Mouse (Mus musculus) embryo, embryonic 11.5 days (tissue): Measurements from ENCODE around the gene Krt42.
"Not testable (repeated sequence)": the region's sequence is repeated elsewhere in the genome, so short reads cannot be mapped to it uniquely, and the experiment has no call there.

Experiments
- DNase-seq: peaks from one replicate; pipeline ENCODE4 v3.0.0-alpha.2; 2012; ENCODE audit warnings: low read depth, low spot score

Gene Krt42

GRCm38 (mm10) chr11:100269821-100270332 lies at the start of gene Krt42:
TSS of gene Krt42 (minus strand) at chr11:100269871.
- DNase-seq, result no peak

- DNase-seq, result no peak
Observed at GRCm38 (mm10) chr11:100318529-100319451, 49.1 kb upstream of the Krt42 start.

- DNase-seq, result no peak
Observed at GRCm38 (mm10) chr11:100317826-100318380, 48.2 kb upstream of the Krt42 start.

- DNase-seq, result no peak
Observed at GRCm38 (mm10) chr11:100315439-100315838, 45.8 kb upstream of the Krt42 start.

- no peak for DNase-seq
Observed at GRCm38 (mm10) chr11:100313424-100313823, 43.8 kb upstream of the Krt42 start.

- no peak for DNase-seq
Observed at GRCm38 (mm10) chr11:100312096-100312679, 42.5 kb upstream of the Krt42 start.

GRCm38 (mm10) chr11:100311656-100312055 lies 42.0 kb upstream of the Krt42 start:
- DNase-seq, result no peak

GRCm38 (mm10) chr11:100308672-100309071 lies 39.0 kb upstream of the Krt42 start:
- not testable (repeated sequence) for DNase-seq

- no peak for DNase-seq
Observed at GRCm38 (mm10) chr11:100307900-100308299, 38.2 kb upstream of the Krt42 start.

GRCm38 (mm10) chr11:100301292-100301691 lies 31.6 kb upstream of the Krt42 start:
- no peak for DNase-seq

GRCm38 (mm10) chr11:100300293-100300692 lies 30.6 kb upstream of the Krt42 start:
- DNase-seq, result peak; percentile 49

- DNase-seq, result peak; percentile 73
Observed at GRCm38 (mm10) chr11:100298274-100299036, 28.8 kb upstream of the Krt42 start.

- DNase-seq, result no peak
Observed at GRCm38 (mm10) chr11:100297801-100298200, 28.1 kb upstream of the Krt42 start.

GRCm38 (mm10) chr11:100295308-100295707 lies 25.6 kb upstream of the Krt42 start:
- peak; percentile 79 for DNase-seq

- no peak for DNase-seq
Observed at GRCm38 (mm10) chr11:100292884-100293283, 23.2 kb upstream of the Krt42 start.

GRCm38 (mm10) chr11:100290235-100290634 lies 20.6 kb upstream of the Krt42 start:
- no peak for DNase-seq

- DNase-seq, result no peak
Observed at GRCm38 (mm10) chr11:100288942-100289341, 19.3 kb upstream of the Krt42 start.

- no peak for DNase-seq
Observed at GRCm38 (mm10) chr11:100287024-100287423, 17.4 kb upstream of the Krt42 start.

- no peak for DNase-seq
Observed at GRCm38 (mm10) chr11:100284988-100285387, 15.3 kb upstream of the Krt42 start.

- DNase-seq, result peak; percentile 64
Observed at GRCm38 (mm10) chr11:100282549-100282948, 12.9 kb upstream of the Krt42 start.
